Mouse (Mus musculus): Measurements from ENCODE around the gene Ntf3.

DNA sequence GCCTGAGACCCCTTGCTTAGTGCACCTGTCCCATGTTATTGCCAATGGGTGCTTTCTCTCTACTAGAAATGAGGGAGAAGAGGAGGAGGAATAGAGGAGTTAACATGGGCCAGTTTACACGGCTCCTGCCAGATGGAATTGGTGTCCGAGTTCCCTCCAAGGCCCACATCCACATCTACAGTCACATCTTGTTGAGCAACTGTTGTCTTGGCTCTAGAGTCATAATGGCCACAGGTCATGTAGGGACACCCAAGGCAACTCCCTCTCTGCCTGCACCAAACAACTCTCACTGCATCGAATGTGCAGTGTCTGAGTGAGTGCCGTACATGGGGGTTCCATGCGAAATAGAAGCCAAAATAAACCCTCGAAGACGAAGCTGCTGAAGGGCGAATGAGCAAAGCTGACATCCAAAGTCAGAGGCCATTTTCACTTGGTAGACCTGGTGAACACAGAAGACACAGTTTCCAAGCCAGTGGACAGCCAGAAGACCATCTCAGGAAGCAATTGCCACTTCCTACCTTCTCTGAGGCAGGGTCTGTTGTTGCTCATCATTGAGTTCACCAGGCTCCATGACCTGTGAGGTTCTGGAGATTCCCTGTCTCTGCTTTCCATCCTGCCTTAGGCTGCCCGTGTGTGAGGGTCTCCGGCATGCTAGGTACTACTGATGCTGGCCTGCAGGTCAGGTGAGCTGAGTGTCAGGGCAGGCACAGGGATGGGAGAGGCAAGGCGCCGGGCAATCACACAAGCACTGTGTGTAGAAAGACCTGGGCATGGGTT is 78.0 kb downstream of the Ntf3 start:
- TF ChIP-seq CTCF (IDR thresholded peaks at IDR 0.05; ENCODE audit: insufficient read depth, low read depth, low read length), result no peak
- TF ChIP-seq POLR2A (IDR thresholded peaks at IDR 0.05; ENCODE audit: insufficient read depth, low read depth, low read length), result no peak

All from olfactory bulb, adult 2 months (tissue).